31 mouse cellular contexts compared by ENCODE assay signal in genomic region chr2:104114898-104115297, GRCm38 (mm10). TPM values are rescaled to one million over a fixed set of nuclear protein-coding genes. Genes with fewer than 3 reads are reported as not detected.
"Had no signal": no experiment of that assay in that cellular context is flagged by ENCODE, and none has a peak within 500 bp of the region (broad histone marks: within the 10 kb centered on the region; RNA-seq: fewer than 3 reads in every experiment).

No protein-coding gene starts in this region.

- DNase-seq: kidney, postnatal 25 days; layer of hippocampus, postnatal 36 days; lung, adult 18-20 months; lung, postnatal 10 days; lung, postnatal 36 days; midbrain, embryonic 14.5 days; right cerebral cortex, adult 18-20 months; right cerebral cortex, postnatal 14 days; right cerebral cortex, postnatal 4 days; thymus, adult 2 months; thymus, postnatal 14 days; thymus, postnatal 4 days had no signal

- H3K27ac ChIP-seq: kidney, postnatal 0 days; left cerebral cortex, adult 2 months; liver, embryonic 15.5 days; lung, embryonic 15.5 days; midbrain, embryonic 10.5 days; neural tube, embryonic 12.5 days; neural tube, embryonic 15.5 days; stomach, postnatal 0 days had no signal

- H3K4me3 ChIP-seq: left cerebral cortex, adult 2 months; liver, embryonic 15.5 days; lung, embryonic 15.5 days; megakaryocyte, embryonic 14.5 days; midbrain, embryonic 10.5 days; neural tube, embryonic 12.5 days; neural tube, embryonic 15.5 days had no signal

RNA-seq across cellular contexts. Expression of gene A930018P22Rik, which starts 7.7 kb away (rescaled TPM):
- total RNA-seq: layer of hippocampus, postnatal 10 days; layer of hippocampus, postnatal 36 days; left cerebral cortex, postnatal 10 days; left cerebral cortex, postnatal 36 days had no signal
- polyA plus RNA-seq: large intestine, adult 2 months; limb, embryonic 11.5 days; liver, embryonic 11.5 days; lung, embryonic 15.5 days; midbrain, embryonic 14.5 days; neural tube, embryonic 15.5 days; stomach, embryonic 14.5 days; thymus, adult 2 months had no signal

RNA-seq across cellular contexts. Expression of gene Gm10799, which starts 46.5 kb away (rescaled TPM):
- total RNA-seq: layer of hippocampus, adult 8-10 months; layer of hippocampus, postnatal 10 days; layer of hippocampus, postnatal 36 days; left cerebral cortex, adult 2 months; left cerebral cortex, postnatal 10 days; left cerebral cortex, postnatal 36 days had no signal
- polyA plus RNA-seq: kidney, embryonic 14.5 days; kidney, postnatal 0 days; large intestine, adult 2 months; limb, embryonic 11.5 days; limb, embryonic 14.5 days; liver, embryonic 11.5 days; liver, embryonic 15.5 days; lung, embryonic 15.5 days; midbrain, embryonic 10.5 days; midbrain, embryonic 14.5 days; neural tube, embryonic 12.5 days; neural tube, embryonic 15.5 days; stomach, embryonic 14.5 days; stomach, postnatal 0 days; thymus, adult 2 months had no signal

RNA-seq across cellular contexts. Expression of gene Gm10912, which starts 49.3 kb away (rescaled TPM):
- polyA plus RNA-seq: kidney, embryonic 14.5 days; kidney, postnatal 0 days; large intestine, adult 2 months; limb, embryonic 11.5 days; liver, embryonic 11.5 days; lung, embryonic 15.5 days; midbrain, embryonic 14.5 days; neural tube, embryonic 12.5 days; neural tube, embryonic 15.5 days; stomach, embryonic 14.5 days; stomach, postnatal 0 days had no signal
